Mouse (Mus musculus) thymus, adult 2 months (tissue): ENCODE results near the gene Slc29a3.

ENCODE experiments used
- CTCF ChIP-seq: fragments of 200-500 bp; IDR thresholded peaks from 2 replicates; pipeline ENCODE4 v1.5.1; 2012; ENCODE audit warnings: mild to moderate bottlenecking, control low read depth, low read length, moderate library complexity, borderline replicate concordance; ENCODE audit not compliant: control insufficient read depth, poor library complexity, insufficient read depth; ENCODE audit errors: extremely low read depth
- POLR2A ChIP-seq: fragments of 200-500 bp; IDR thresholded peaks from 2 replicates; pipeline ENCODE4 v1.6.1; 2012; ENCODE audit warnings: mild to moderate bottlenecking, low read length, control low read depth, moderate library complexity; ENCODE audit not compliant: control insufficient read depth, poor library complexity, insufficient read depth; ENCODE audit errors: extremely low read depth

DNA sequence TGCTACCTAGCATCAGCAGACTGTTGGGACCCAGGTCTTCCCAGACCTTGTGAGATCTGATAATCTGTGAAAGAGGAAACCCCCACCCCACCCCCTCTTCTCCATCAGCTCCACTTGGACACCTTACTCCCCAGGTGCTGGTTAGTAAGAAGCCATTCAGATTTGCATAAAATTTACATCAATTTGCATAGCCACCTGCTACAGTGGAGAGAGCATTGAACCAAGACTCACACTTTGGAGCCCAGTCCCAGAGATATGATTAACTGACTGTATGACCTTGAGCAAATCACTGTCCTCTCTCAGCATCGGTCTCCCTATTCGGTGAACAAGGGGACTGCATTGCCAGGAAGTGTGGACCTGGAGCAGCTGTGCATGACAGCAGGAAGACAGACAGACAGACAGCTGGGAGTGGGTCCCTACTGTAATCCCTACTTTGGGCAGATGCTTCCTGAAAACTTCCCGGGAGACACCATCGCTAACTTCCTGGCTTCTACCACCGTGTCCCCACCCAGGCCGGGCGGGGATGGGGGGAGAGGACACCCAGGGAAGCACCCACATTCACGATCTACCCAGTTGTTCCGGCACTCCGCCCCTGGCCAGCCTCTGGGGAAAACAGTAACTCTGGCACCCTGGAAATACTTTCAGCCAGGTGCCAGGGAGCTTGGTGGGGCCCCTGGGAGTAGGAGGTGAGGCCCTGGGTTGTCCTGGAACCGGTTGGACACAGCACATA is 48.7 kb upstream of the Slc29a3 start:
- TF ChIP-seq CTCF (no peak), POLR2A (no peak)
